Mouse (Mus musculus): ENCODE data around the gene Apom.

DNA sequence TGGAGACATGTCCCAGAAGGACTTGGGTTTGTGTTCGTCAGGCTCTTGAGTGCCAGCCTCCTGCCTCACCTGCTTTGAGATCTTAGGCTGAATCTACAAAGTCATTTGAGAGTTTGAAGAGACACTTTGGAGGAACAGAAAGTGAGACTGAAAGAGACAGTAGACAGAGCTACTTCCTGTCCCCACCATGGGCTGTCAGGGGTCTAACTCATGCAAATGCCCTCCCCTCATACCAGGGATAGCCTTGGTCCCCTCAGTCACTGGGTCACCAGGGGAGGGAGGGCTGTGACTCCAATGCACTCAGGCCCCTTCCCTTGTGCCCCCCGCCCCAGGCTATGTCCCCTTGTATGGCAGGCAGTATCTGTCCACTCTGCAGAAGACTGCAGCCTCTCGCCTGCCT is 41.5 kb upstream of the Apom start:
- TF ChIP-seq POLR2A (IDR thresholded peaks at IDR 0.05; ENCODE audit: low read depth, low read length) (no peak), CTCF (IDR thresholded peaks at IDR 0.05; ENCODE audit: extremely low read depth, insufficient read depth, insufficient read length, insufficient replicate concordance) (no peak)

All from spleen, adult 2 months (tissue).